Mouse (Mus musculus): ENCODE results near the gene Ms4a2. TPM values are rescaled to one million over a fixed set of nuclear protein-coding genes. Genes with fewer than 3 reads are reported as not detected.

The Ms4a2 gene
- total and polyA plus RNA-seq, 3 experiments: 0.12 to 0.16 TPM; not detected in 1

DNA sequence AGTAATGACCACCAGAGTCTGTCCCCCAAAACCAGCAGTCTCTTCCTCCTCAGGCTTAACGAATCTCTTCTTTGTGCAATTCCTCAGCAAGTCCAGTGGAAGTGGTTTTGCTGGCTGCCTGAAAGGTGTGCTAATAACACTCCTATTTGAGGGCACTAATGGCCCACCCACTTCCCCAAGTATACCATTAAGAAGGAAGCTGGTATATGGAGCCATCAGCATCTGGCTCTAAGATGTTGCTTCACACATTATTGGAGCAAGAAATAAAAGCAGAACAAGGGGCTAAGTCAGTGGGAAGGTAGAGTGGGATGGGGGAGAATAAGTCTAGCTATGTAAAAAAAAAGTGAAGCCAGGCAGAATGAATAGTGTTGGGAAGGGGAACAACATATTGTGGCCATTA is 17.2 kb upstream of the Ms4a2 start, which contains the start of gene Ms4a3:
TSS of gene Ms4a3 (minus strand) at position 120 of the 400 bp plus-strand sequence.
- Histone ChIP-seq H3K27ac (no peak within 1 kb of the TSS), H3K36me3 (ENCODE audit: control insufficient read depth, insufficient read depth, low read length) (no peaks in the 10 kb centered on the region), H3K4me1 (ENCODE audit: control insufficient read depth, insufficient read depth, low read length) (no peaks in the 10 kb centered on the region), H3K79me2 (replicated peaks; ENCODE audit: control insufficient read depth, insufficient read depth, low read length) (no peaks in the 10 kb centered on the region), H3K4me3 (no peak within 1 kb of the TSS), H3K9ac (ENCODE audit: low read depth, low read length) (no peak within 1 kb of the TSS), H3K27me3 (ENCODE audit: control insufficient read depth, insufficient read depth, low read length) (no peaks in the 10 kb centered on the region)
- no peak for DNase-seq
- TF ChIP-seq EP300 (IDR thresholded peaks at IDR 0.05; ENCODE audit: insufficient read depth, low read depth, low read length) (no peak), POLR2A (IDR thresholded peaks at IDR 0.05; ENCODE audit: insufficient read depth, low read depth, low read length) (no peak), CTCF (IDR thresholded peaks at IDR 0.05) (no peak)
- intact Hi-C loops (cut with DNase I): no loop called here
- WGBS: 58% methylated on average over 1 of the region's 1 CpGs

- no peaks in the 10 kb centered on the region for H3K4me1 ChIP-seq (ENCODE audit: control insufficient read depth, insufficient read depth, low read length)
- no peaks in the 10 kb centered on the region for H3K27me3 ChIP-seq (ENCODE audit: control insufficient read depth, insufficient read depth, low read length)
- 53% methylated on average over 4 of the region's 4 CpGs for WGBS
- no peak overlapping the region for H3K27ac ChIP-seq
- H3K9ac ChIP-seq (ENCODE audit: low read depth, low read length): no peak overlapping the region
- no peak for TF ChIP-seq EP300 (IDR thresholded peaks at IDR 0.05; ENCODE audit: insufficient read depth, low read depth, low read length)
- no peak for TF ChIP-seq CTCF (IDR thresholded peaks at IDR 0.05)
- TF ChIP-seq POLR2A (IDR thresholded peaks at IDR 0.05; ENCODE audit: insufficient read depth, low read depth, low read length): no peak
- no peaks in the 10 kb centered on the region for H3K79me2 ChIP-seq (replicated peaks; ENCODE audit: control insufficient read depth, insufficient read depth, low read length)
- no peaks in the 10 kb centered on the region for H3K36me3 ChIP-seq (ENCODE audit: control insufficient read depth, insufficient read depth, low read length)
- no peak for DNase-seq
- intact Hi-C loops (cut with DNase I): no loop called here
- H3K4me3 ChIP-seq: no peak overlapping the region
Observed at GRCm38 (mm10) chr19:11639038-11639437, 15.5 kb upstream of the Ms4a2 start.

- intact Hi-C loops (cut with DNase I): no loop called here
- Histone ChIP-seq H3K4me1 (ENCODE audit: control insufficient read depth, insufficient read depth, low read length) (no peaks in the 10 kb centered on the region), H3K4me3 (no peak overlapping the region), H3K9ac (ENCODE audit: low read depth, low read length) (no peak overlapping the region), H3K27me3 (ENCODE audit: control insufficient read depth, insufficient read depth, low read length) (no peaks in the 10 kb centered on the region), H3K27ac (no peak overlapping the region), H3K79me2 (replicated peaks; ENCODE audit: control insufficient read depth, insufficient read depth, low read length) (no peaks in the 10 kb centered on the region), H3K36me3 (ENCODE audit: control insufficient read depth, insufficient read depth, low read length) (no peaks in the 10 kb centered on the region)
- 34% methylated on average over 5 of the region's 5 CpGs for WGBS
- TF ChIP-seq POLR2A (IDR thresholded peaks at IDR 0.05; ENCODE audit: insufficient read depth, low read depth, low read length) (no peak), EP300 (IDR thresholded peaks at IDR 0.05; ENCODE audit: insufficient read depth, low read depth, low read length) (no peak), CTCF (IDR thresholded peaks at IDR 0.05) (no peak)
- no peak for DNase-seq
Observed at GRCm38 (mm10) chr19:11635572-11635971, 12.1 kb upstream of the Ms4a2 start.

DNA sequence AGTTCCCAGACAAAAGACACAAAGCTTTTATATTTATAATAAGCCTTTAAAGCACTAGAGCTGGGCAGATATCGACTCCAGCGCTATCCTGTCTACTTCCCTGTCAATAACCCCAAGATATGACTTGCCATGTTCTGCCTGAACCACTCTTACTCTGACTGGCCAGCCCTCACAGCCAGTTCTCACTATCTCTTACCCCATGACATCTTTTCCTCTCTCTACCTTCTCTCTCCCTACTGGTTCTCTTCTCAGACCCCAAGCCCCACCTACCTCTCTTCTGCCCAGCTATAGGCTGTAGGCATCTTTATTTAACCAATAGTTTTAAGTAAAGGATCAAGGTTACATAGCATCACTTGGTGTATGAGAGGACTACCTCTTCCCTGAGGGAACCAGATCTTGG is 10.8 kb upstream of the Ms4a2 start:
- H3K79me2 ChIP-seq (replicated peaks; ENCODE audit: control insufficient read depth, insufficient read depth, low read length): no peaks in the 10 kb centered on the region
- no peak overlapping the region for H3K9ac ChIP-seq (ENCODE audit: low read depth, low read length)
- TF ChIP-seq EP300 (IDR thresholded peaks at IDR 0.05; ENCODE audit: insufficient read depth, low read depth, low read length) (no peak), CTCF (IDR thresholded peaks at IDR 0.05) (no peak), POLR2A (IDR thresholded peaks at IDR 0.05; ENCODE audit: insufficient read depth, low read depth, low read length) (no peak)
- H3K27ac ChIP-seq: no peak overlapping the region
- no peaks in the 10 kb centered on the region for H3K4me1 ChIP-seq (ENCODE audit: control insufficient read depth, insufficient read depth, low read length)
- intact Hi-C loops (cut with DNase I): no loop called here
- no peak overlapping the region for H3K4me3 ChIP-seq
- DNase-seq: no peak
- no peaks in the 10 kb centered on the region for H3K36me3 ChIP-seq (ENCODE audit: control insufficient read depth, insufficient read depth, low read length)
- no peaks in the 10 kb centered on the region for H3K27me3 ChIP-seq (ENCODE audit: control insufficient read depth, insufficient read depth, low read length)
- 56% methylated on average over 2 of the region's 2 CpGs for WGBS

DNA sequence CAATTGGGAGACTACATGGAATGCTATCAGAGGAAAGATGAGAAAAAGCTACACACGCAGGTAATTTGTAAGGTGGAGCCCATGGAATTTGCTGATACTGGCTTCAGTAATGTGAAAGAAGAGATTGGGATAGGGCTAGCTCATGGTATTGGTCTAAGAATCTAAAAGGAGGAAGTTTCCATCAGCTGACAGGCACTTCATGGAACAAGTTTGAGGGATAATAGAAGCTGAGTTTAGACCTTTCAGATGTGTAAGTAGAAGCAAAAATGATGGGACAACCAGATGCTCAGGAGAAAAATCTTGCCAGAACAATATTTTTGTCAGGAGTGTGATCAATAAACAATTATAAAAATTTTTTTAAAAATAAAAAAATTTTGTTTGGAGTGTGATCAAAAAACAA is 10.2 kb upstream of the Ms4a2 start:
- Histone ChIP-seq H3K79me2 (replicated peaks; ENCODE audit: control insufficient read depth, insufficient read depth, low read length) (no peaks in the 10 kb centered on the region), H3K27me3 (ENCODE audit: control insufficient read depth, insufficient read depth, low read length) (no peaks in the 10 kb centered on the region), H3K27ac (no peak overlapping the region), H3K4me3 (no peak overlapping the region), H3K4me1 (ENCODE audit: control insufficient read depth, insufficient read depth, low read length) (no peaks in the 10 kb centered on the region), H3K36me3 (ENCODE audit: control insufficient read depth, insufficient read depth, low read length) (no peaks in the 10 kb centered on the region), H3K9ac (ENCODE audit: low read depth, low read length) (no peak overlapping the region)
- WGBS: 75% methylated on average over 1 of the region's 1 CpGs
- TF ChIP-seq EP300 (IDR thresholded peaks at IDR 0.05; ENCODE audit: insufficient read depth, low read depth, low read length): no peak
- no peak for TF ChIP-seq CTCF (IDR thresholded peaks at IDR 0.05)
- intact Hi-C loops (cut with DNase I): no loop called here
- no peak for DNase-seq

GRCm38 (mm10) chr19:11625231-11625630 is 1.7 kb upstream of the Ms4a2 start:
- Histone ChIP-seq H3K9ac (ENCODE audit: low read depth, low read length) (no peak overlapping the region), H3K79me2 (replicated peaks; ENCODE audit: control insufficient read depth, insufficient read depth, low read length) (no peaks in the 10 kb centered on the region), H3K4me1 (ENCODE audit: control insufficient read depth, insufficient read depth, low read length) (no peaks in the 10 kb centered on the region), H3K4me3 (no peak overlapping the region), H3K36me3 (ENCODE audit: control insufficient read depth, insufficient read depth, low read length) (no peaks in the 10 kb centered on the region), H3K27me3 (ENCODE audit: control insufficient read depth, insufficient read depth, low read length) (no peaks in the 10 kb centered on the region), H3K27ac (no peak overlapping the region)
- 69% methylated on average over 5 of the region's 5 CpGs for WGBS
- no peak for TF ChIP-seq CTCF (IDR thresholded peaks at IDR 0.05)
- no peak for TF ChIP-seq POLR2A (IDR thresholded peaks at IDR 0.05; ENCODE audit: insufficient read depth, low read depth, low read length)
- no peak for TF ChIP-seq EP300 (IDR thresholded peaks at IDR 0.05; ENCODE audit: insufficient read depth, low read depth, low read length)
- intact Hi-C loops (cut with DNase I): no loop called here
- DNase-seq: no peak
